Mouse (Mus musculus) ES-Bruce4 (cell line): ENCODE data around the gene Prkce.

Source experiments
- CTCF ChIP-seq: IDR thresholded peaks from one replicate; pipeline ENCODE4 v1.8.1; 2011; ENCODE audit warnings: low read depth, low read length
- EP300 ChIP-seq: IDR thresholded peaks from 2 replicates; pipeline ENCODE4 v1.6.1; 2011; ENCODE audit warnings: low read depth, low read length; ENCODE audit not compliant: insufficient read depth
- POLR2A ChIP-seq: IDR thresholded peaks from one replicate; pipeline ENCODE4 v1.8.1; 2011; ENCODE audit warnings: low read length; ENCODE audit not compliant: insufficient read depth

- no peak for TF ChIP-seq POLR2A
- TF ChIP-seq CTCF = no peak
- no peak for TF ChIP-seq EP300
Measured at GRCm38 (mm10) chr17:86626523-86626922, 458.9 kb downstream of the Prkce start.
